Mouse (Mus musculus): ENCODE data around the gene Mroh2b.

Mroh2b gene

GRCm38 (mm10) chr15:4898437-4898836 is at the start of gene Mroh2b:
Mroh2b (plus strand) TSS chr15:4898737.
- no peak for DNase-seq

- no peak for DNase-seq
These were observed 48.5 kb upstream of the Mroh2b start for GRCm38 (mm10) chr15:4850015-4850414.

GRCm38 (mm10) chr15:4894962-4895361 is 3.6 kb upstream of the Mroh2b start:
- DNase-seq: no peak

DNA sequence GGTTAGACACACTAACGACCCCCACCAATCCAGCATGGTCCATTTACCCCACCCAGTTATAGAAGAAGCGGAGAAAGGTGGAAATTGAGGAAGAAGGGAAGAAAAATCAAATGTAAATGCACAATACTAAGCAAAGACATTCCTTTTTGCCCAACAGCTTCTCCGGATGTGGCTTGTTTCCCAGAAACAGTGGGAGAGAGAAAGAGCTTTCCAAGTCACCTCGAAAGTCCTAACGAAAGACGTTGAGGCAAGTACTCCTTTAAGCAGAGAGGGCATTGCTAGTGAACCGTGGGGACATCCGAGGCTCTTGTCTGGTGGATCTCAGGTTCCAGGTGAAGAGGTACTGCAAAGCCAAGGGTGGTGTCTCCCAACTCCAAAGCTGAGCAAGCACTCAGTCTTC is 36.2 kb downstream of the Mroh2b start:
- DNase-seq: no peak

DNA sequence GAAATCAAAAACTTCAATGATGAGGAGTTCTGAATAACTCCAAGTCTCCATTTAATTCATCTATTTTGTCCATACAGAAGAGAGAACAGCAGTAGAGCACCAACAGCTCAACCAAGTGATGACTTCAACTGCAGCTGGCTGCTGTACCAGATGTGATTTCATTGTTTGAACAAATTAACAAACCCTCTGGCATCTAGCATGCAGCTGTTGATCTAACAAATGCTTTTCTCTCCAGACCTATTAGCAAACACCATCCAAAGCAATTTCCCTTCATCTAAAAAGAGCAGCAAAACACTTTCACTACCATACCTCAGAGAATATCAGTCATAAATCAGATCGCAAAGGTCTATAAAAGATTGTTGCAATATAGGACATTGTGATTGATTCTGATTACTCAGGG is 74.8 kb downstream of the Mroh2b start:
- DNase-seq: no peak

DNA sequence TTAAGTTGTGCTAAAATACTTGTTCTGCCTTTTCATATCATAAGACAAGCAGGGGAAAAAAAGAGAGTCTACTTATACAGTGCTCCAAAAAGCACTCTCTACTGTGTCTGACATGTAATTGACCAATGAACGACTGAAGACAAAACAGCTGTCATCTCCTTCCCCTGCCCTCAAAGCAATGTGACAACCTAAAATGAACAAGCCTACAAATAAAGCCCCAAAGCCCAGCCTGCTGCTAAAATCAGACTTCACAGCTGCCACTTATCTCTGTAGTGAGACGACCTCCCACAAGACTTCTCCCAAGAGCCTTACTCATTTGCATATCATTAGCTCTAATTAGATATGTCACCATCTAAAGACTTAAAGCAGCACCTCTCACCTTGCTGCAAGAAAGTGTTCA is 104.4 kb downstream of the Mroh2b start:
- no peak for DNase-seq

DNA sequence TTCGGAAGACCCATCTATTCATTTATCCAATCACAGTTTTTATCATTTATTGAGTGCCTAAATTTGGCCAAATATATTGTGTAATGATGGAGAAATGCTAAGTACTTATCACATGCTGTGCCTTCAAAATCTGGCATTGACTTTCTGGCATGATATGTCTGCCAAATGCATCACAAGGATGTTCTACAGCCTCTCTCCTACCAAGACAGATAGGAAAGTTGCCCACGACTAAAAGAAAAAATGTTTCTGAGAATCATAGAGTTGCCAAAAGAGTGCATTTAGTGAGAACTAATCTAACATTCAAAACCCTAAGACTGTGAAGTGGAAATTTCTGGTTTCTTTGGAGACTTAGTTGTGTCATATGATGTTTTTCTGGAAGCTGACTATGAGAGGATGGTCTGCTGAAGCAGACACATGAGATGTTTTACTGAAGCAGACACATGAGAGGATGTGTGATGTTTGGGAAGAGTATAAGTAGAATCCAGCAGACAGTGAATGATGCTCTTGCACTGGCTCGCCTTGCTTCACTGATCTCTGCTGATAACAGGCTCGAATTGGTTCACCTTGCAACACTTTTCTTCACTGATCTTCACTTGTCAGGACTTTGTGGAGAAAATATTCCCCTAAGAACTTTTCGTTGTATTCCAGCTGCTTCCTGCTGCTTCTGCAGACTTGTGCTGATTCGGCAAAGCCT is 105.1 kb downstream of the Mroh2b start:
- no peak for DNase-seq

GRCm38 (mm10) chr15:5009644-5010107 is 111.1 kb downstream of the Mroh2b start:
- no peak for DNase-seq
